Mouse (Mus musculus) erythroblast, embryonic 14.5 days (primary cell): ENCODE measurements around the gene Nlrp3.

Source experiments
- GATA1 ChIP-seq: IDR thresholded peaks from 2 replicates; pipeline ENCODE4 v1.6.1; 2012; ENCODE audit warnings: low read length, inconsistent platforms, mixed read lengths
- TAL1 ChIP-seq: IDR thresholded peaks from 3 replicates; pipeline ENCODE4 v1.6.1; 2012; ENCODE audit warnings: low read length, inconsistent platforms, mixed read lengths

- no peak for TF ChIP-seq GATA1
- TF ChIP-seq TAL1: no peak
Observed at GRCm38 (mm10) chr11:59554127-59554526, 12.8 kb downstream of the Nlrp3 start.
